Mouse (Mus musculus) urinary bladder, postnatal 14 days (tissue): ENCODE data around the gene Gm20388.

Experiments
- DNase-seq: peaks from one replicate; pipeline ENCODE4 v3.0.0; 2021; ENCODE audit warnings: low spot score

The Gm20388 gene

GRCm38 (mm10) chr8:121685419-121685818, 1774.8 kb downstream of the Gm20388 start:
- DNase-seq: peak; percentile 71

- DNase-seq: no peak
Observed at GRCm38 (mm10) chr8:121687455-121688161, 1777.0 kb downstream of the Gm20388 start.

GRCm38 (mm10) chr8:121688496-121688895, 1777.9 kb downstream of the Gm20388 start:
- DNase-seq: no peak

- DNase-seq: peak; percentile 33
Observed at GRCm38 (mm10) chr8:121694453-121694852, 1783.8 kb downstream of the Gm20388 start.

GRCm38 (mm10) chr8:121695585-121696184, 1785.0 kb downstream of the Gm20388 start:
- peak; percentile 23 for DNase-seq

GRCm38 (mm10) chr8:121697735-121698614, 1787.3 kb downstream of the Gm20388 start:
- DNase-seq: no peak

GRCm38 (mm10) chr8:121698615-121699101, 1788.0 kb downstream of the Gm20388 start:
- no peak for DNase-seq

GRCm38 (mm10) chr8:121699936-121700335, 1789.3 kb downstream of the Gm20388 start:
- DNase-seq: no peak

- no peak for DNase-seq
Observed at GRCm38 (mm10) chr8:121705174-121705573, 1794.5 kb downstream of the Gm20388 start.

GRCm38 (mm10) chr8:121706956-121707355, 1796.3 kb downstream of the Gm20388 start:
- no peak for DNase-seq

- no peak for DNase-seq
Observed at GRCm38 (mm10) chr8:121708406-121708805, 1797.8 kb downstream of the Gm20388 start.

GRCm38 (mm10) chr8:121717502-121717901, 1806.9 kb downstream of the Gm20388 start:
- no peak for DNase-seq

GRCm38 (mm10) chr8:121717982-121718425, 1807.4 kb downstream of the Gm20388 start:
- DNase-seq: peak; percentile 82

GRCm38 (mm10) chr8:121718925-121719324, 1808.3 kb downstream of the Gm20388 start:
- no peak for DNase-seq

- no peak for DNase-seq
Observed at GRCm38 (mm10) chr8:121721072-121721471, 1810.4 kb downstream of the Gm20388 start.

GRCm38 (mm10) chr8:121723846-121724245, 1813.2 kb downstream of the Gm20388 start:
- DNase-seq: no peak

- no peak for DNase-seq
Observed at GRCm38 (mm10) chr8:121727164-121727563, 1816.5 kb downstream of the Gm20388 start.

GRCm38 (mm10) chr8:121729323-121729722, 1818.7 kb downstream of the Gm20388 start, which contains the start of gene Jph3:
Gene Jph3, plus strand, starts transcription at chr8:121729623.
- no peak for DNase-seq

- DNase-seq: no peak
Observed at GRCm38 (mm10) chr8:121729754-121730153, 1819.1 kb downstream of the Gm20388 start.

GRCm38 (mm10) chr8:121730170-121730569, 1819.5 kb downstream of the Gm20388 start:
- no peak for DNase-seq

GRCm38 (mm10) chr8:121730646-121731045, 1820.0 kb downstream of the Gm20388 start:
- no peak for DNase-seq

- DNase-seq: no peak
Observed at GRCm38 (mm10) chr8:121731060-121731459, 1820.4 kb downstream of the Gm20388 start.
